Mouse (Mus musculus): ENCODE data around the gene Hbs1l. TPM values are rescaled to one million over a fixed set of nuclear protein-coding genes. Genes with fewer than 3 reads are reported as not detected.

Gene Hbs1l
- 131 and 142 TPM in 2 replicates for polyA plus RNA-seq (2014; fragmentation: Nextera tagmentation; extraction: Ambion mirVana)

- under 1% methylated on average over 66 of the region's 81 CpGs for WGBS
Observed at GRCm38 (mm10) chr10:21295759-21296621, at the start of gene Hbs1l. Hbs1l (plus strand) TSS chr10:21295979.

GRCm38 (mm10) chr10:21248556-21248955, 47.2 kb upstream of the Hbs1l start:
- no peaks in the 10 kb centered on the region for H3K4me1 ChIP-seq (replicated peaks; ENCODE audit: control insufficient read depth, insufficient read depth, low read length)
- H3K4me3 ChIP-seq (ENCODE audit: low read depth, low read length) = no peak overlapping the region
- no peak overlapping the region for H3K27ac ChIP-seq (ENCODE audit: low read depth, low read length)
- H3K27me3 ChIP-seq (ENCODE audit: control insufficient read depth, insufficient read depth, low read length) = no peaks in the 10 kb centered on the region
- ATAC-seq (replicated peaks; ENCODE audit: low FRiP score) (no peak), DNase-seq (ENCODE audit: low spot score) (no peak)
- no peak overlapping the region for H3K9ac ChIP-seq (ENCODE audit: low read length)
- H3K4me2 ChIP-seq (ENCODE audit: low read depth, low read length, severe bottlenecking) = no peak overlapping the region
- H3K9me3 ChIP-seq (ENCODE audit: control insufficient read depth, low read length) = no peaks in the 10 kb centered on the region
- no peaks in the 10 kb centered on the region for H3K36me3 ChIP-seq (ENCODE audit: control insufficient read depth, insufficient read depth, low read length)
- 81% methylated on average over 4 of the region's 4 CpGs for WGBS

More at GRCm38 (mm10) chr10:21295759-21296621, at the start of gene Hbs1l:
- Histone ChIP-seq H3K9me3 (ENCODE audit: control insufficient read depth, low read length) (no peaks in the 10 kb centered on the region), H3K4me2 (ENCODE audit: low read depth, low read length, severe bottlenecking) (peak within 1 kb of the TSS; percentile 55), H3K4me1 (replicated peaks; ENCODE audit: control insufficient read depth, insufficient read depth, low read length) (peaks cover 4% of the 10 kb centered on the region; the same call in 1 of the 2 replicates), H3K27me3 (ENCODE audit: control insufficient read depth, insufficient read depth, low read length) (no peaks in the 10 kb centered on the region), H3K27ac (ENCODE audit: low read depth, low read length) (0 out of 2 replicates have a peak within 1 kb of the TSS, but pooled peaks have one; percentile 37), H3K36me3 (ENCODE audit: control insufficient read depth, insufficient read depth, low read length) (no peaks in the 10 kb centered on the region; the same call in 1 of the 2 replicates), H3K4me3 (ENCODE audit: low read depth, low read length) (peak within 1 kb of the TSS; percentile 93), H3K9ac (ENCODE audit: low read length) (peak within 1 kb of the TSS; percentile 84)
- peak; percentile 97 for DNase-seq (ENCODE audit: low spot score)
- peak; percentile 97 for ATAC-seq (replicated peaks; ENCODE audit: low FRiP score)

DNA sequence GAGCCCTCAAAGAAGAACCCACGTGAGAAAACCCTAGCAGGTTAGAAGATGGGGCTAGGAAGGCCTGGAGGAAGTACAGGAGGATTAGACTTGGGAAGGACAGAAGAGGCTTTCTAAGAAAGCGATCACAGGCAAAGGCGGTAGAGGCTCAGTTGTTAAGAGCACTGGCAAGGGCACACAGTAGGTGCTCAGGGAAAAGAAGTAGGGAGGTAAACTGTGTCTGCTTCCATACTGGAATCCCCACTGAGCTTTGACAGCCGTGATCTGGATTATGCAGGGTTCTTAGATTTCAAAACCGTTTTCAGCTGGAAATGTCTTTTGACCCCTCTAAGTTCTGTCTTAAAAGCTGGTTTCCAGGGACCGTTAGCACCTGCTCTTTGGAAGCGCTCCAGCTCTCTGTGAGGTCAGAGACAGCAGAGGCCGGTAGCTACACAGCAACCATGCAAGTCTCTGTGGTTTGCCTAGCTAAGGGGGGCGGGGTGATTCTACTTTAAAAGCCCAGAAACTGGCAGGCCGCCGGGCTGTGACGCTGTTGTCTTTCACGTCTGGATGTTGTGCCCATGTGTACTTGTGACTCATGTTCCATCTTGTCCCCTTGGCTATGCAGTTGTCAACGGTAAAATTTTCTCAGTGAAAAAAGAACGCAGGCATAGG, 43.8 kb upstream of the Hbs1l start:
- 62% methylated on average over 15 of the region's 15 CpGs for WGBS
- Histone ChIP-seq H3K27me3 (ENCODE audit: control insufficient read depth, insufficient read depth, low read length) (no peaks in the 10 kb centered on the region), H3K27ac (ENCODE audit: low read depth, low read length) (no peak overlapping the region), H3K4me1 (replicated peaks; ENCODE audit: control insufficient read depth, insufficient read depth, low read length) (no peaks in the 10 kb centered on the region), H3K36me3 (ENCODE audit: control insufficient read depth, insufficient read depth, low read length) (no peaks in the 10 kb centered on the region), H3K4me3 (ENCODE audit: low read depth, low read length) (no peak overlapping the region), H3K4me2 (ENCODE audit: low read depth, low read length, severe bottlenecking) (no peak overlapping the region), H3K9me3 (ENCODE audit: control insufficient read depth, low read length) (no peaks in the 10 kb centered on the region), H3K9ac (ENCODE audit: low read length) (no peak overlapping the region)
- ATAC-seq (replicated peaks; ENCODE audit: low FRiP score) (no peak), DNase-seq (ENCODE audit: low spot score) (no peak)

DNA sequence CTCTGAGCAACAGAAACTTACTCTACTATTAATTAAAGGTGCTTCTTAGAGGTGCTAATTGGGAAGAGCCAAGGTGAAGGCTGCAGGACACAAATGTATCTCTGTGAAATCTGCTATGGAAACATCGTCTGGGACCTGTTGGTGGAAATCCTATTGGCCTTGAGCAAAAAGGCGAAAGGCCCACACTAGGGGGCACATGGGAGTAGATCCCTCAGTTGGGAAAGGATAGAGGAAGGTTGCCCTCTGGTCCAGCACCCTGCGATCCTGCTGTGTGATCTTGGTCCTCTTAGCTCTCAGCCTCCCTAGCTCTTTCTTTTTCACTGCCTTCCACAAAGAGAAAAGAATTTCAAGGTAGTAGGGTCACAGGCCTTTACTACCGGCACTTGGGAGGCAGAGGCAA, 43.0 kb upstream of the Hbs1l start:
- no peaks in the 10 kb centered on the region for H3K27me3 ChIP-seq (ENCODE audit: control insufficient read depth, insufficient read depth, low read length)
- H3K4me1 ChIP-seq (replicated peaks; ENCODE audit: control insufficient read depth, insufficient read depth, low read length) = no peaks in the 10 kb centered on the region
- H3K27ac ChIP-seq (ENCODE audit: low read depth, low read length) = no peak overlapping the region
- H3K9me3 ChIP-seq (ENCODE audit: control insufficient read depth, low read length) = no peaks in the 10 kb centered on the region
- H3K4me3 ChIP-seq (ENCODE audit: low read depth, low read length) = no peak overlapping the region
- WGBS = 80% methylated on average over 4 of the region's 4 CpGs
- no peaks in the 10 kb centered on the region for H3K36me3 ChIP-seq (ENCODE audit: control insufficient read depth, insufficient read depth, low read length)
- no peak overlapping the region for H3K4me2 ChIP-seq (ENCODE audit: low read depth, low read length, severe bottlenecking)
- ATAC-seq (replicated peaks; ENCODE audit: low FRiP score) = no peak
- no peak overlapping the region for H3K9ac ChIP-seq (ENCODE audit: low read length)
- DNase-seq (ENCODE audit: low spot score) = no peak

- H3K9ac ChIP-seq (ENCODE audit: low read length) = no peak overlapping the region
- no peak overlapping the region for H3K4me3 ChIP-seq (ENCODE audit: low read depth, low read length)
- DNase-seq (ENCODE audit: low spot score) (no peak), ATAC-seq (replicated peaks; ENCODE audit: low FRiP score) (no peak)
- WGBS = 89% methylated on average over 12 of the region's 12 CpGs
- no peaks in the 10 kb centered on the region for H3K36me3 ChIP-seq (ENCODE audit: control insufficient read depth, insufficient read depth, low read length)
- H3K9me3 ChIP-seq (ENCODE audit: control insufficient read depth, low read length) = no peaks in the 10 kb centered on the region
- H3K4me2 ChIP-seq (ENCODE audit: low read depth, low read length, severe bottlenecking) = no peak overlapping the region
- H3K27ac ChIP-seq (ENCODE audit: low read depth, low read length) = no peak overlapping the region
- H3K27me3 ChIP-seq (ENCODE audit: control insufficient read depth, insufficient read depth, low read length) = no peaks in the 10 kb centered on the region
- no peaks in the 10 kb centered on the region for H3K4me1 ChIP-seq (replicated peaks; ENCODE audit: control insufficient read depth, insufficient read depth, low read length)
Observed at GRCm38 (mm10) chr10:21254266-21255140, 41.3 kb upstream of the Hbs1l start.

DNA sequence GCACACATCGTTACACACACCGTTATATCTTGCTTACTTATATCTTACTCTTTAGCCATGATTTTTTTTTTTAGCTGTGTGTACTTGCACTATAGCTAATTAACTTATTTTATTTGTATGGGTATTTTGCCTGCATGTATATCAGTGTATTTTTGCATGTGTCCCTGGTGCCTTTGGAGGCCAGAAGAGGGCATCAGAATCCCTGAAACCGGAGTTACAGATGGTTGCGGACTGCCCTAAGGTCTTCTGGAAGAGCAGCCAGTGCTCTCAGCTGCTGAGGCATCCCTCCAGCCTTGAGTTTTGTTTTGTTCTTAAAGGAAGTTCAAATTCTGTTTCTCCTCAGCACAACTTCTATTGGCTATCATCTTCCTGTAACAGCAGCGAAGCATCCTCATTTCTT, 38.5 kb upstream of the Hbs1l start:
- Histone ChIP-seq H3K4me3 (ENCODE audit: low read depth, low read length) (no peak overlapping the region), H3K9me3 (ENCODE audit: control insufficient read depth, low read length) (no peaks in the 10 kb centered on the region), H3K36me3 (ENCODE audit: control insufficient read depth, insufficient read depth, low read length) (no peaks in the 10 kb centered on the region), H3K27me3 (ENCODE audit: control insufficient read depth, insufficient read depth, low read length) (no peaks in the 10 kb centered on the region), H3K4me2 (ENCODE audit: low read depth, low read length, severe bottlenecking) (no peak overlapping the region), H3K27ac (ENCODE audit: low read depth, low read length) (no peak overlapping the region), H3K9ac (ENCODE audit: low read length) (no peak overlapping the region), H3K4me1 (replicated peaks; ENCODE audit: control insufficient read depth, insufficient read depth, low read length) (no peaks in the 10 kb centered on the region)
- WGBS = 67% methylated on average over 5 of the region's 5 CpGs
- ATAC-seq (replicated peaks; ENCODE audit: low FRiP score) (no peak), DNase-seq (ENCODE audit: low spot score) (no peak)

DNA sequence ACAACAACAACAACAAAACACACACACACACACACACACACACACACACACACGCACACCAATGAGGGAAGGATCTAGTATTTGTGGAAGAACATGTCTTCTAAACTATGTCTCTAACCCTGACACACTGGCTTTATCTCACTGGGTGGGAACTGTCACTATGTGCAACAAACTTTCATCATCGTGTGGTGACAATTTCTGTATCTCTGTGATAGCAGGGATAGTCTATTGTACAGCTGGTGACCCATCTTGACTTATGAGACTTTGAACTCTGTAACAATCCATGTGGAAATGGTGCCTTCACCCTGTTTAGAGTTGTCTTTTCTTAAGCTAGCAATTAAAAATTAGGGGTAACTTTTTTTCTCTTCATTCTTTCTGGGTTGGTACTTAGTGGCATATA, 36.1 kb upstream of the Hbs1l start:
- no peak for DNase-seq (ENCODE audit: low spot score)
- Histone ChIP-seq H3K9ac (ENCODE audit: low read length) (no peak overlapping the region), H3K4me1 (replicated peaks; ENCODE audit: control insufficient read depth, insufficient read depth, low read length) (no peaks in the 10 kb centered on the region), H3K36me3 (ENCODE audit: control insufficient read depth, insufficient read depth, low read length) (no peaks in the 10 kb centered on the region), H3K4me2 (ENCODE audit: low read depth, low read length, severe bottlenecking) (no peak overlapping the region), H3K9me3 (ENCODE audit: control insufficient read depth, low read length) (no peaks in the 10 kb centered on the region), H3K27ac (ENCODE audit: low read depth, low read length) (no peak overlapping the region), H3K27me3 (ENCODE audit: control insufficient read depth, insufficient read depth, low read length) (no peaks in the 10 kb centered on the region), H3K4me3 (ENCODE audit: low read depth, low read length) (no peak overlapping the region)
- no peak for ATAC-seq (replicated peaks; ENCODE audit: low FRiP score)
- WGBS = 75% methylated on average over 2 of the region's 2 CpGs

GRCm38 (mm10) chr10:21265188-21265587, 30.6 kb upstream of the Hbs1l start:
- Histone ChIP-seq H3K9ac (ENCODE audit: low read length) (no peak overlapping the region), H3K4me3 (ENCODE audit: low read depth, low read length) (no peak overlapping the region), H3K36me3 (ENCODE audit: control insufficient read depth, insufficient read depth, low read length) (no peaks in the 10 kb centered on the region), H3K27ac (ENCODE audit: low read depth, low read length) (no peak overlapping the region), H3K27me3 (ENCODE audit: control insufficient read depth, insufficient read depth, low read length) (no peaks in the 10 kb centered on the region), H3K9me3 (ENCODE audit: control insufficient read depth, low read length) (no peaks in the 10 kb centered on the region), H3K4me1 (replicated peaks; ENCODE audit: control insufficient read depth, insufficient read depth, low read length) (no peaks in the 10 kb centered on the region), H3K4me2 (ENCODE audit: low read depth, low read length, severe bottlenecking) (no peak overlapping the region)
- ATAC-seq (replicated peaks; ENCODE audit: low FRiP score) (no peak), DNase-seq (ENCODE audit: low spot score) (no peak)
- WGBS = 78% methylated on average over 11 of the region's 11 CpGs

All from forebrain, embryonic 11.5 days (tissue).